Mouse (Mus musculus) cerebellum, adult 2 months (tissue): ENCODE results near the gene 4930518I15Rik. TPM values are rescaled to one million over a fixed set of nuclear protein-coding genes. Genes with fewer than 3 reads are reported as not detected.
"Not testable (repeated sequence)": the region's sequence is repeated elsewhere in the genome, so short reads cannot be mapped to it uniquely, and the experiment has no call there.

Source experiments
- DNase-seq, 2 experiments: peaks; one replicate each; pipeline ENCODE4 v3.0.0; 2021
- H3K27ac ChIP-seq: fragments of 200-500 bp; 2 replicates; pipeline ENCODE4 v1.5.1; 2012; ENCODE audit warnings: low read length, control low read depth, inconsistent platforms; ENCODE audit not compliant: insufficient read depth
- H3K27me3 ChIP-seq: fragments of 200-500 bp; 2 replicates; pipeline ENCODE4 v1.6.1; 2012; ENCODE audit warnings: inconsistent platforms, mild to moderate bottlenecking, low read length, moderate library complexity; ENCODE audit not compliant: control insufficient read depth, insufficient read depth
- H3K4me1 ChIP-seq: fragments of 200-500 bp; 2 replicates; pipeline ENCODE4 v1.6.1; 2011; ENCODE audit warnings: low read length; ENCODE audit not compliant: control insufficient read depth, insufficient read depth
- H3K4me3 ChIP-seq: fragments of 200-500 bp; replicated peaks from 2 replicates; pipeline ENCODE3; 2011; ENCODE audit warnings: mild to moderate bottlenecking, low read depth, low read length, control low read depth; ENCODE audit not compliant: insufficient read depth
- CTCF ChIP-seq: fragments of 200-500 bp; IDR thresholded peaks from 2 replicates; pipeline ENCODE4 v1.5.1; 2011; ENCODE audit warnings: low read depth, mild to moderate bottlenecking, control low read depth, low read length, moderate library complexity, borderline replicate concordance; ENCODE audit not compliant: insufficient read depth
- POLR2A ChIP-seq: fragments of 200-500 bp; IDR thresholded peaks from 2 replicates; pipeline ENCODE4 v1.6.1; 2011; ENCODE audit warnings: low read length, control low read depth, borderline replicate concordance; ENCODE audit not compliant: insufficient read depth
- WGBS: fragments of 180-500 bp; shearing (Covaris S2); methylation state at CpG from one replicate; pipeline ENCODE4 v1.1.7; 2018; 5-methylcytosine and 5-hydroxymethylcytosine counted together
- polyA plus RNA-seq: library from polyadenylated mRNA; depleted of rRNA; stranded (reverse); fragments of >200 nt; gene quantifications from 2 replicates; pipeline ENCODE4 v1.2.3, GENCODE M21; 2012; rRNA removed

The 4930518I15Rik gene
- polyA plus RNA-seq = 5.4 and 5.8 TPM in 2 replicates

GRCm38 (mm10) chr2:156857835-156858234 is at the start of gene 4930518I15Rik:
4930518I15Rik (minus strand) TSS chr2:156857946.
- no peak for TF ChIP-seq POLR2A
- no peak for TF ChIP-seq CTCF
- WGBS = 80% methylated on average over 2 of the region's 2 CpGs

GRCm38 (mm10) chr2:156905931-156906330 is 48.2 kb upstream of the 4930518I15Rik start:
- WGBS = 5% methylated on average over 4 of the region's 4 CpGs
- Histone ChIP-seq H3K27ac (peak overlapping the region; percentile 92), H3K4me1 (peaks cover 29% of the 10 kb centered on the region)
- peak; percentile 76 to 87 for DNase-seq
- H3K27me3 ChIP-seq, H3K4me3 ChIP-seq: not testable (repeated sequence)

More at GRCm38 (mm10) chr2:156857835-156858234, at the start of gene 4930518I15Rik:
- Histone ChIP-seq H3K4me3 (no peak within 1 kb of the TSS), H3K4me1 (no peaks in the 10 kb centered on the region; the same call in 1 of the 2 replicates), H3K27ac (no peak within 1 kb of the TSS), H3K27me3 (no peaks in the 10 kb centered on the region)
- no peak for DNase-seq

- no peak for TF ChIP-seq POLR2A
- peak; percentile 65; the same call in 1 of the 2 replicates for TF ChIP-seq CTCF
- peak; percentile 76 to 78 for DNase-seq
- WGBS = 44% methylated on average over 6 of the region's 6 CpGs
- Histone ChIP-seq H3K4me3 (no peak overlapping the region), H3K4me1 (peaks cover 29% of the 10 kb centered on the region), H3K27me3 (no peaks in the 10 kb centered on the region), H3K27ac (peak overlapping the region; percentile 92)
Measured at GRCm38 (mm10) chr2:156904976-156905717, 47.4 kb upstream of the 4930518I15Rik start.

- no peak overlapping the region for H3K4me3 ChIP-seq
- TF ChIP-seq POLR2A (no peak), CTCF (peak; percentile 55; the same call in 1 of the 2 replicates)
- WGBS = 50% methylated on average over 2 of the region's 2 CpGs
- peak in 1 of 2 experiments; percentile 51 for DNase-seq
- H3K27ac ChIP-seq = no peak overlapping the region
- H3K27me3 ChIP-seq = no peaks in the 10 kb centered on the region
- peaks cover 28% of the 10 kb centered on the region for H3K4me1 ChIP-seq
Measured at GRCm38 (mm10) chr2:156903367-156903766, 45.6 kb upstream of the 4930518I15Rik start.

- peaks cover 28% of the 10 kb centered on the region for H3K4me1 ChIP-seq
- WGBS = 42% methylated on average over 4 of the region's 4 CpGs
- H3K27ac ChIP-seq, H3K4me3 ChIP-seq, DNase-seq, H3K27me3 ChIP-seq: not testable (repeated sequence)
Measured at GRCm38 (mm10) chr2:156902411-156902810, 44.7 kb upstream of the 4930518I15Rik start.

GRCm38 (mm10) chr2:156901883-156902282 is 44.1 kb upstream of the 4930518I15Rik start:
- Histone ChIP-seq H3K27me3 (no peaks in the 10 kb centered on the region), H3K27ac (no peak overlapping the region), H3K4me1 (peaks cover 23% of the 10 kb centered on the region), H3K4me3 (no peak overlapping the region)
- TF ChIP-seq POLR2A = no peak
- TF ChIP-seq CTCF = no peak
- 54% methylated on average over 6 of the region's 6 CpGs for WGBS
- DNase-seq = no peak

- peaks cover 23% of the 10 kb centered on the region for H3K4me1 ChIP-seq
- H3K27me3 ChIP-seq = no peaks in the 10 kb centered on the region
- no peak overlapping the region for H3K4me3 ChIP-seq
- TF ChIP-seq CTCF (no peak), POLR2A (no peak)
- no peak for DNase-seq
- H3K27ac ChIP-seq = no peak overlapping the region
- WGBS = 63% methylated on average over 2 of the region's 2 CpGs
Measured at GRCm38 (mm10) chr2:156901344-156901743, 43.6 kb upstream of the 4930518I15Rik start.

GRCm38 (mm10) chr2:156899184-156899583 is 41.4 kb upstream of the 4930518I15Rik start:
- H3K27ac ChIP-seq = no peak overlapping the region
- no peak for DNase-seq
- H3K27me3 ChIP-seq = no peaks in the 10 kb centered on the region
- H3K4me3 ChIP-seq = no peak overlapping the region
- H3K4me1 ChIP-seq = peaks cover 15% of the 10 kb centered on the region
- 78% methylated on average over 4 of the region's 4 CpGs for WGBS
- TF ChIP-seq POLR2A (no peak), CTCF (no peak)
